Mouse (Mus musculus) hindbrain, embryonic 11.5 days (tissue): Measurements from ENCODE around the gene Alox15. TPM values are rescaled to one million over a fixed set of nuclear protein-coding genes. Genes with fewer than 3 reads are reported as not detected.

ENCODE experiments used
- ATAC-seq: fragments of 200-750 bp; cut with Nextera tagmentation; 2 replicates; pipeline ENCODE4 v1.8.0; 2017; ENCODE audit warnings: mild to moderate bottlenecking, moderate TSS enrichment, moderate library complexity; ENCODE audit not compliant: low FRiP score
- DNase-seq: peaks from one replicate; pipeline ENCODE4 v3.0.0-alpha.2; 2015; ENCODE audit warnings: low spot score
- H3K27ac ChIP-seq: fragments of 300-500 bp; sonication (generic); 2 replicates; pipeline ENCODE4 v1.5.1; 2014; ENCODE audit warnings: mild to moderate bottlenecking, low read depth, low read length
- H3K27me3 ChIP-seq: fragments of 300-500 bp; sonication (generic); 2 replicates; pipeline ENCODE4 v1.6.1; 2014; ENCODE audit warnings: mild to moderate bottlenecking, low read length, moderate library complexity, mixed read lengths; ENCODE audit not compliant: control insufficient read depth, insufficient read depth
- H3K36me3 ChIP-seq: fragments of 300-500 bp; sonication (generic); 2 replicates; pipeline ENCODE4 v1.6.1; 2014; ENCODE audit warnings: mild to moderate bottlenecking, low read length, moderate library complexity, mixed read lengths; ENCODE audit not compliant: control insufficient read depth, insufficient read depth
- H3K4me1 ChIP-seq: fragments of 300-500 bp; sonication (generic); replicated peaks from 2 replicates; pipeline ENCODE4 v1.6.1; 2014; ENCODE audit warnings: low read length, mixed read lengths; ENCODE audit not compliant: control insufficient read depth, insufficient read depth
- H3K4me2 ChIP-seq: fragments of 300-500 bp; sonication (generic); replicated peaks from 2 replicates; pipeline ENCODE4 v1.6.1; 2014; ENCODE audit warnings: mild to moderate bottlenecking, low read depth, low read length
- H3K4me3 ChIP-seq: fragments of 300-500 bp; sonication (generic); 2 replicates; pipeline ENCODE4 v1.5.1; 2014; ENCODE audit warnings: low read depth, low read length
- H3K9ac ChIP-seq: fragments of 300-500 bp; sonication (generic); 2 replicates; pipeline ENCODE4 v1.6.1; 2014; ENCODE audit warnings: low read depth, low read length
- H3K9me3 ChIP-seq: fragments of 300-500 bp; sonication (generic); 2 replicates; pipeline ENCODE4 v1.6.1; 2016; ENCODE audit warnings: low read length; ENCODE audit not compliant: control insufficient read depth
- WGBS: fragments of 180-500 bp; shearing (Covaris S2); extraction: QIAGEN DNeasy Blood & Tissue Kit; methylation state at CpG from one replicate; pipeline ENCODE4 v1.1.7; 2014; 5-methylcytosine and 5-hydroxymethylcytosine counted together
- polyA plus RNA-seq: library from polyadenylated mRNA; unstranded; fragments of >200 nt; fragmentation: Nextera tagmentation; extraction: Ambion mirVana; gene quantifications from 2 replicates; pipeline ENCODE4 v1.2.1, GENCODE M21; 2014

Gene Alox15
- polyA plus RNA-seq, 1 experiment from 2014 or later: not detected

GRCm38 (mm10) chr11:70324726-70325125 is 27.1 kb downstream of the Alox15 start:
- DNase-seq (no peak), ATAC-seq (no peak)
- Histone ChIP-seq H3K4me1 (no peaks in the 10 kb centered on the region), H3K27ac (no peak overlapping the region), H3K9ac (no peak overlapping the region), H3K36me3 (no peaks in the 10 kb centered on the region), H3K27me3 (peaks cover 19% of the 10 kb centered on the region), H3K4me3 (no peak overlapping the region), H3K9me3 (no peaks in the 10 kb centered on the region), H3K4me2 (no peak overlapping the region)
- 85% methylated on average over 8 of the region's 8 CpGs for WGBS

GRCm38 (mm10) chr11:70322528-70322927 is 29.3 kb downstream of the Alox15 start, which contains the start of gene Alox12e:
Gene Alox12e (minus strand): TSS chr11:70322628.
- WGBS: 27% methylated on average over 7 of the region's 7 CpGs
- Histone ChIP-seq H3K9me3 (no peaks in the 10 kb centered on the region), H3K27me3 (peaks cover 21% of the 10 kb centered on the region), H3K4me1 (no peaks in the 10 kb centered on the region), H3K36me3 (no peaks in the 10 kb centered on the region), H3K9ac (no peak within 1 kb of the TSS), H3K4me2 (no peak within 1 kb of the TSS), H3K4me3 (no peak within 1 kb of the TSS; the same call in 1 of the 2 replicates), H3K27ac (no peak within 1 kb of the TSS)
- no peak for ATAC-seq
- DNase-seq: no peak

- Histone ChIP-seq H3K4me3 (no peak overlapping the region; the same call in 1 of the 2 replicates), H3K4me1 (no peaks in the 10 kb centered on the region), H3K4me2 (no peak overlapping the region), H3K27ac (no peak overlapping the region), H3K9me3 (no peaks in the 10 kb centered on the region), H3K9ac (no peak overlapping the region), H3K36me3 (no peaks in the 10 kb centered on the region), H3K27me3 (peaks cover 21% of the 10 kb centered on the region)
- WGBS: 2% methylated on average over 15 of the region's 15 CpGs
- DNase-seq (peak; percentile 77), ATAC-seq (no peak)
These were observed 30.2 kb downstream of the Alox15 start for GRCm38 (mm10) chr11:70321664-70322063.

- Histone ChIP-seq H3K4me3 (no peak overlapping the region), H3K9ac (no peak overlapping the region), H3K9me3 (no peaks in the 10 kb centered on the region), H3K27me3 (peaks cover 21% of the 10 kb centered on the region), H3K27ac (no peak overlapping the region), H3K4me2 (no peak overlapping the region), H3K4me1 (no peaks in the 10 kb centered on the region), H3K36me3 (no peaks in the 10 kb centered on the region)
- DNase-seq: no peak
- no peak for ATAC-seq
- WGBS: 84% methylated on average over 12 of the region's 12 CpGs
These were observed 32.2 kb downstream of the Alox15 start for GRCm38 (mm10) chr11:70319614-70320013.

GRCm38 (mm10) chr11:70313833-70314232 is 38.0 kb downstream of the Alox15 start:
- Histone ChIP-seq H3K4me3 (no peak overlapping the region), H3K36me3 (no peaks in the 10 kb centered on the region), H3K27ac (no peak overlapping the region), H3K9ac (no peak overlapping the region), H3K9me3 (no peaks in the 10 kb centered on the region), H3K4me2 (no peak overlapping the region), H3K4me1 (no peaks in the 10 kb centered on the region), H3K27me3 (no peaks in the 10 kb centered on the region)
- ATAC-seq (no peak), DNase-seq (peak; percentile 14)
- WGBS: 48% methylated on average over 7 of the region's 7 CpGs

- no peaks in the 10 kb centered on the region for H3K4me1 ChIP-seq
- H3K36me3 ChIP-seq: no peaks in the 10 kb centered on the region
- no peak overlapping the region for H3K4me3 ChIP-seq
These were observed 42.5 kb downstream of the Alox15 start for GRCm38 (mm10) chr11:70309341-70309740.

GRCm38 (mm10) chr11:70308296-70308695 is 43.5 kb downstream of the Alox15 start:
- Histone ChIP-seq H3K27ac (no peak overlapping the region), H3K27me3 (no peaks in the 10 kb centered on the region), H3K36me3 (no peaks in the 10 kb centered on the region), H3K4me3 (no peak overlapping the region), H3K4me1 (no peaks in the 10 kb centered on the region), H3K4me2 (no peak overlapping the region), H3K9ac (no peak overlapping the region), H3K9me3 (no peaks in the 10 kb centered on the region)
- ATAC-seq: no peak
- 81% methylated on average over 2 of the region's 2 CpGs for WGBS
- DNase-seq: no peak

More at GRCm38 (mm10) chr11:70309341-70309740, 42.5 kb downstream of the Alox15 start:
- ATAC-seq (no peak), DNase-seq (peak; percentile 58)
- H3K9me3 ChIP-seq: no peaks in the 10 kb centered on the region
- no peak overlapping the region for H3K4me2 ChIP-seq
- H3K9ac ChIP-seq: no peak overlapping the region
- H3K27ac ChIP-seq: no peak overlapping the region
- no peaks in the 10 kb centered on the region for H3K27me3 ChIP-seq
- WGBS: 30% methylated on average over 9 of the region's 9 CpGs

- Histone ChIP-seq H3K27ac (no peak overlapping the region), H3K27me3 (no peaks in the 10 kb centered on the region), H3K4me2 (no peak overlapping the region), H3K36me3 (no peaks in the 10 kb centered on the region), H3K9me3 (no peaks in the 10 kb centered on the region), H3K4me3 (no peak overlapping the region), H3K9ac (no peak overlapping the region), H3K4me1 (no peaks in the 10 kb centered on the region)
- no peak for DNase-seq
- 66% methylated on average over 7 of the region's 7 CpGs for WGBS
- ATAC-seq: no peak
These were observed 45.7 kb downstream of the Alox15 start for GRCm38 (mm10) chr11:70306159-70306558.

GRCm38 (mm10) chr11:70302293-70302692 is 49.5 kb downstream of the Alox15 start:
- DNase-seq: no peak
- ATAC-seq: no peak
- no peaks in the 10 kb centered on the region for H3K9me3 ChIP-seq
- H3K4me2 ChIP-seq: no peak overlapping the region
- no peaks in the 10 kb centered on the region for H3K36me3 ChIP-seq
- no peak overlapping the region for H3K27ac ChIP-seq
- WGBS: 77% methylated on average over 4 of the region's 4 CpGs
- H3K4me3 ChIP-seq: no peak overlapping the region
- no peak overlapping the region for H3K9ac ChIP-seq
- no peaks in the 10 kb centered on the region for H3K4me1 ChIP-seq
- no peaks in the 10 kb centered on the region for H3K27me3 ChIP-seq
